Mouse (Mus musculus) liver, embryonic 11.5 days (tissue): ENCODE measurements around the gene Ankrd40. TPM values are rescaled to one million over a fixed set of nuclear protein-coding genes. Genes with fewer than 3 reads are reported as not detected.
A peak's percentile ranks its signal among the peaks of the same experiment; 100 is the strongest.

Source experiments
- ATAC-seq: fragments of 200-750 bp; cut with Nextera tagmentation; replicated peaks from 2 replicates; pipeline ENCODE4 v1.8.0; 2017; ENCODE audit warnings: moderate number of reproducible peaks, mild to moderate bottlenecking, moderate TSS enrichment, moderate library complexity; ENCODE audit not compliant: low FRiP score
- DNase-seq: peaks from one replicate; pipeline ENCODE4 v3.0.0-alpha.2; 2017; ENCODE audit warnings: low spot score
- H3K27ac ChIP-seq: fragments of 300-500 bp; sonication (generic); 2 replicates; pipeline ENCODE4 v1.5.1; 2014; ENCODE audit warnings: mild to moderate bottlenecking, low read depth, low read length, control low read depth
- H3K27me3 ChIP-seq: fragments of 300-500 bp; sonication (generic); replicated peaks from 2 replicates; pipeline ENCODE4 v1.6.1; 2014; ENCODE audit warnings: low read length, mixed read lengths; ENCODE audit not compliant: control insufficient read depth, insufficient read depth
- H3K36me3 ChIP-seq: fragments of 300-500 bp; sonication (generic); 2 replicates; pipeline ENCODE4 v1.6.1; 2014; ENCODE audit warnings: mild to moderate bottlenecking, low read length, moderate library complexity, mixed read lengths; ENCODE audit not compliant: control insufficient read depth, insufficient read depth
- H3K4me1 ChIP-seq: fragments of 300-500 bp; sonication (generic); replicated peaks from 2 replicates; pipeline ENCODE4 v1.6.1; 2014; ENCODE audit warnings: low read length, mixed read lengths; ENCODE audit not compliant: control insufficient read depth, insufficient read depth
- H3K4me2 ChIP-seq: fragments of 300-500 bp; sonication (generic); 2 replicates; pipeline ENCODE4 v1.6.1; 2014; ENCODE audit warnings: mild to moderate bottlenecking, control low read depth, moderate library complexity
- H3K4me3 ChIP-seq: fragments of 300-500 bp; sonication (generic); 2 replicates; pipeline ENCODE4 v1.5.1; 2014; ENCODE audit warnings: low read depth, low read length, control low read depth
- H3K9ac ChIP-seq: fragments of 300-500 bp; sonication (generic); 2 replicates; pipeline ENCODE4 v1.6.1; 2014; ENCODE audit warnings: low read depth, low read length, control low read depth
- H3K9me3 ChIP-seq: fragments of 300-500 bp; sonication (generic); 2 replicates; pipeline ENCODE4 v1.6.1; 2016; ENCODE audit warnings: low read length, inconsistent platforms, mixed read lengths; ENCODE audit not compliant: control insufficient read depth
- WGBS: fragments of 180-500 bp; shearing (Covaris S2); extraction: QIAGEN DNeasy Blood & Tissue Kit; methylation state at CpG from one replicate; pipeline ENCODE4 v1.1.7; 2014; 5-methylcytosine and 5-hydroxymethylcytosine counted together
- polyA plus RNA-seq: library from polyadenylated mRNA; unstranded; fragments of >200 nt; fragmentation: Nextera tagmentation; extraction: Ambion mirVana; gene quantifications from 2 replicates; pipeline ENCODE4 v1.2.1, GENCODE M21; 2014

The Ankrd40 gene
- polyA plus RNA-seq, 1 experiment from 2014 or later = 12.7 TPM

DNA sequence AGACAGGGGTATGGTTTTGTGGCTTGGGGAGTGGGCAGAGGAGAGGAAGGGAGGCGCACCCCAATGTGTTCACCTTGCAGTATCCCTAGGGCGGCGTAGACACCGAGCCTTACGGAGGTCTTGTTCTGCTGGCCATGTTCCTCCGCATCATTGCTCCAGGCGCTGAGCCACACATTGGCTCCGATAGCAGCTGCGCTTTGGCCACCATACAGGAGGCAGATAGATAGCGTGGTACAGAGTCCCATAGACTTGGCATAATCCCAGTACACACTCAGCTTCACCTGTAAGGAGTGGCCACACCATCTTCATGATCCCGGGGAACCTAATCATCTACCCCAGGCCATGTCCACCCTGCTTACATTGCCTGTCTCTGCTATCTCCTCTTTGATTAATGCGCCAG lies 31.4 kb downstream of the Ankrd40 start:
- no peak for ATAC-seq
- Histone ChIP-seq H3K4me1 (no peaks in the 10 kb centered on the region), H3K9ac (no peak overlapping the region), H3K9me3 (no peaks in the 10 kb centered on the region), H3K4me2 (no peak overlapping the region), H3K36me3 (no peaks in the 10 kb centered on the region), H3K4me3 (no peak overlapping the region), H3K27me3 (peaks cover 6% of the 10 kb centered on the region; the same call in 1 of the 2 replicates), H3K27ac (no peak overlapping the region)
- no peak for DNase-seq
- WGBS = 88% methylated on average over 12 of the region's 12 CpGs

DNA sequence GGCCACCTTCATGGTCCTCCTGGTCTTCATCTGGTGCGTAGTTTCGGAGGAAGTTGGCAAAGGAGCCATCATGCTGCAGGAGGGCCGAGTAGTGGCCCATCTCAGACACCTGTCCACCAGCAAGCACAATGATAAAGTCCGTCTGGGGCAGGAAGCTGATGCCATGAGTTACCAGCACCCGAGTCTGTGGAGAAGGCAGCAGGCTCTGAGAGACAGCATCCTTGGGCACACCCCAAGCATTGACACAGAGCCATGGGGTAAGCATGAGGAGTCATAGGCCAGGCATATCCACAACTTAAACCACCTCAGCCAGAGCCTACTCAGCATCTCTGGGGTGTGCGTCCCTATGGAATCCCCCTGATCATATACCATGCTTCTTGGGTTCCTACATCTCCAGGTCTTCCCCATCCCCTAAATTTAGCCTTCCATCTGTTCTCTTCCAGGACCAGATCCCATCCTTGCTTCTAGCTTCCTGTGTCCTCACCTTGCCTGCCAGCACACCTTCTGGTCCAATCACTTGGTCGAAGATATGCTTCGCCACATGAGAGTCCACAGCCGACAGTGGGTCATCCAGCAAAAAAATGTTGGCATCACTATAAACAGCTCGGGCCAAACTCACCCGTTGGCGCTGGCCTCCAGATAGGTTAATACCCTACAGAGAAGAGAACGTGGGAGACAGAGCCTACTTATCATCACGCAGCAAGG lies 33.5 kb downstream of the Ankrd40 start:
- Histone ChIP-seq H3K9me3 (no peaks in the 10 kb centered on the region), H3K27ac (no peak overlapping the region), H3K4me1 (no peaks in the 10 kb centered on the region), H3K9ac (no peak overlapping the region), H3K36me3 (no peaks in the 10 kb centered on the region), H3K4me3 (no peak overlapping the region), H3K27me3 (0 out of 2 replicates have a peak, but pooled peaks cover 2% of the 10 kb centered on the region), H3K4me2 (no peak overlapping the region)
- WGBS = 87% methylated on average over 14 of the region's 14 CpGs
- DNase-seq (no peak), ATAC-seq (no peak)

DNA sequence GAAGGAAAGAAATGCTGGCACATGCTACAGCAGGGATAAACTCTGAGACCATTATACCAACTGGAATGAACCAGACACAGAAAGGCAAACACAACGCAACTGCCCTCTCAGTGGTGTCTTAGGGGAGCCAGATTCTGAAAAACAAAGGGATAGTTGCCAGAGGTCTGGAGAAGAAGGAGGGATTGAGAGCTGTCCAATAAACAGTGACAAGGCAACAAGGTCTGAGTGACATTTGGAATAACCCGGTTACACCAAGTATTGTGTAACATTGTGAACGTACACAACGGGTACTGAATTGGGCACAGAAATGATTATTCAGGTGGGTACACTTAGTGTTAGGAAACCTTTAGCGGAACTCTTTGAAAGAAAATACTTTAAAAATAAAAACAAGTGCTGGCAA lies 34.3 kb downstream of the Ankrd40 start:
- H3K36me3 ChIP-seq = no peaks in the 10 kb centered on the region
- DNase-seq = no peak
- ATAC-seq = no peak
- no peaks in the 10 kb centered on the region for H3K9me3 ChIP-seq
- H3K4me3 ChIP-seq = no peak overlapping the region
- no peaks in the 10 kb centered on the region for H3K4me1 ChIP-seq
- no peak overlapping the region for H3K4me2 ChIP-seq
- no peak overlapping the region for H3K9ac ChIP-seq
- 81% methylated on average over 5 of the region's 5 CpGs for WGBS
- no peak overlapping the region for H3K27ac ChIP-seq
- H3K27me3 ChIP-seq = 0 out of 2 replicates have a peak, but pooled peaks cover 2% of the 10 kb centered on the region

DNA sequence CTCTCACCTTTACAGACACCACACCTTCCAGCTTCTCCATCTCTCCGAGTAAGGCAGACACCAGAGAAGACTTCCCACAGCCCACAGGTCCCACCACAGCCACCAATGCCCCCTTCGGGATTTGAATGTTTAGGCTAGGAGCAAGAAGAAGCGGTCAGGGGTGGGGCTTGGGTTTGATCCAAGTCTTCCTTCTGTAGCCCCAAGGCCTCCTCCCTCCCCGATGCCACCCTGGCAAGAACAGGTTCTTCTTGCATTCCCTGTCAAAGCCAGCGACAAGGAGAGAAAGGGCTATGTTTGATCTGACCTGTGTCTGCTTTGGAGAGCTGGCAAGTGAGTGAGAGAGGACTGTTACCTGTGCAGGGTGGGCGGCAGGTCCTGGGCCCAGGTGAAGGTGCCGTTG lies 35.9 kb downstream of the Ankrd40 start:
- H3K9ac ChIP-seq = no peak overlapping the region
- ATAC-seq (no peak), DNase-seq (no peak)
- no peak overlapping the region for H3K27ac ChIP-seq
- no peak overlapping the region for H3K4me3 ChIP-seq
- H3K36me3 ChIP-seq = no peaks in the 10 kb centered on the region
- 75% methylated on average over 7 of the region's 7 CpGs for WGBS
- 0 out of 2 replicates have a peak, but pooled peaks cover 4% of the 10 kb centered on the region for H3K27me3 ChIP-seq
- H3K4me1 ChIP-seq = no peaks in the 10 kb centered on the region
- no peak overlapping the region for H3K4me2 ChIP-seq
- no peaks in the 10 kb centered on the region for H3K9me3 ChIP-seq

- Histone ChIP-seq H3K4me3 (no peak overlapping the region), H3K9me3 (no peaks in the 10 kb centered on the region)
- WGBS = 69% methylated on average over 3 of the region's 3 CpGs
These were observed 37.5 kb downstream of the Ankrd40 start for GRCm38 (mm10) chr11:94365340-94365739.

DNA sequence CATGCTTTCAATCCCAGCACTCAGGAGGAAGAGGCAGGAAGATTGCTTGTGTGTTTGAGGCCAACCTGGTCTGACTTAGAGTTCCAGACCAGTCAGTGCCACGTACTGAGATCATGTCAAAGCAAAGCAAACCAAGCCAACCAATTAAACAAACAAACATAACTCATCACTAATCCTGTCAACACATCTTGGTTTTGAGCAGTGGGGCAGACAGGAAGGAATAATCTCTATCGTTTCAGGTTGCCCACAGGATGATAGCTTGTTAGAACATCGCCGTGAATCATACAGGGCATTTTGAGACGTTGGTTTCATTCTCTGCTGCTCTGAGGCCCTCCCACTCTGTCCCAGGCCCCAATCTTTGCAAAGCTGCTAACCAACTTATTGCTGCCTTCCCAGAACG lies 42.2 kb downstream of the Ankrd40 start:
- WGBS = 57% methylated on average over 6 of the region's 6 CpGs
- H3K4me3 ChIP-seq = no peak overlapping the region
- no peak overlapping the region for H3K27ac ChIP-seq
- H3K9ac ChIP-seq = no peak overlapping the region
- no peaks in the 10 kb centered on the region for H3K9me3 ChIP-seq
- ATAC-seq = no peak
- DNase-seq = no peak
- no peak overlapping the region for H3K4me2 ChIP-seq
- H3K4me1 ChIP-seq = peaks cover 9% of the 10 kb centered on the region
- peaks cover 11% of the 10 kb centered on the region for H3K27me3 ChIP-seq
- H3K36me3 ChIP-seq = no peaks in the 10 kb centered on the region

More at GRCm38 (mm10) chr11:94365340-94365739, 37.5 kb downstream of the Ankrd40 start:
- no peak overlapping the region for H3K9ac ChIP-seq
- no peaks in the 10 kb centered on the region for H3K36me3 ChIP-seq
- DNase-seq (no peak), ATAC-seq (no peak; the same call in 1 of the 2 replicates)
- H3K27ac ChIP-seq = no peak overlapping the region
- H3K4me1 ChIP-seq = peaks cover 1% of the 10 kb centered on the region
- 0 out of 2 replicates have a peak, but pooled peaks cover 2% of the 10 kb centered on the region for H3K27me3 ChIP-seq
- H3K4me2 ChIP-seq = no peak overlapping the region

DNA sequence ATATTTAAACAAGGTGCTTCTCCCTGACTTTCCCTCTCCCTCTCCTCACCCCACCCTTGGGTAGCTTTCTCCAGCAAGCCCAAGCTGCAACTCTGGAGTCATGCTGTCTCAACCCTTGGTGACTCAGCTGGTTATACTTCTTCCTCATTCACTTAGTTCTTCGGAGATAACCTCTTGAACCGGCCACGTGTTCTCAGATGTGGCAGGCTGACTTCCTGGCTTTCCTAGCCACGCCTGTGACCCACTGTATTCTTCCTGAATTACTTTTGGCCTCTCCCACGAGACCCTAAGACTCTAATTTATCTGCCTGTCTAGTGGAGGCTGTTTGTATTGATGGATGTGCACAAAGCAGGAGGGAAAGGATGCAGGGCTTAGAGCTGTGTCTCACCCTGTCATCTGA lies 43.0 kb downstream of the Ankrd40 start:
- no peak overlapping the region for H3K27ac ChIP-seq
- H3K36me3 ChIP-seq = no peaks in the 10 kb centered on the region
- DNase-seq = no peak
- no peak overlapping the region for H3K4me2 ChIP-seq
- peaks cover 11% of the 10 kb centered on the region for H3K27me3 ChIP-seq
- 7% methylated on average over 5 of the region's 5 CpGs for WGBS
- H3K4me1 ChIP-seq = peaks cover 9% of the 10 kb centered on the region
- no peak overlapping the region for H3K9ac ChIP-seq
- peak; percentile 65 for ATAC-seq
- H3K9me3 ChIP-seq = no peaks in the 10 kb centered on the region
- H3K4me3 ChIP-seq = no peak overlapping the region

DNA sequence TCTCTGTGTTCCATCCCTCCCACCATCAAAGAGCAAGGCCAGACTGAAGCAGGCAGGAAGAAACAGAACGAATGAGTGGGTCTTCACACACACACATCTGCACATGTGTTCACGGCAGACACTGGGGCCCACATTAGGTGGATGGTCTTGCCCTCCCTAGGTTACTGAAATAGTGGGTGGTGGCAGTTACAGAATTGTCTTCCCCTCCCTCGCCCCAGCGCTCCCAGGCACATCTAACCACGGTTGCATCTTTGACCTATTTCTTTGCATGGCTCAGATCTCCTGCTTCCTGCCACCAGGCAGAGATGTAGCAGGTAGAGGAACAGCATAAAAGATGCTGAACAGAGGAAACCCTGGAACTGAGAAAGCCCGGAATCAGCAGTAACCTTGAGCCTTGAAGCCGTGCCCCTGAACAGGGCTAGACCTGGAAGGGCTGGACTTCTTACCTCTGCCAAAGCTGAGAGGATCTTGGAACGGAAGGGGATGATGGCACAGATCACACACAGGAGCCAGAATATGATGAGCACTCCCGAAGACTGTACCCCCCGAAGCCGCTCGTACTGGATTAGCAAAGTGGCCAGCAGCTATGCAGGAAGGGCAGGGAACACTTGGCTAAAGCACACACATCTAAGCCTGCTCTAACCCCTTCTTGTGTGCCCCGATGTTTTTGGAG lies 46.6 kb downstream of the Ankrd40 start:
- Histone ChIP-seq H3K4me3 (no peak overlapping the region), H3K4me1 (peaks cover 9% of the 10 kb centered on the region), H3K27me3 (peaks cover 9% of the 10 kb centered on the region), H3K4me2 (no peak overlapping the region), H3K9me3 (no peaks in the 10 kb centered on the region), H3K9ac (no peak overlapping the region), H3K36me3 (no peaks in the 10 kb centered on the region), H3K27ac (no peak overlapping the region)
- no peak for DNase-seq
- WGBS = 84% methylated on average over 13 of the region's 13 CpGs
- no peak for ATAC-seq

- Histone ChIP-seq H3K27ac (no peak overlapping the region), H3K9me3 (no peaks in the 10 kb centered on the region), H3K27me3 (no peaks in the 10 kb centered on the region; the same call in 1 of the 2 replicates), H3K36me3 (no peaks in the 10 kb centered on the region), H3K4me2 (no peak overlapping the region), H3K9ac (no peak overlapping the region), H3K4me3 (no peak overlapping the region), H3K4me1 (no peaks in the 10 kb centered on the region)
- DNase-seq = no peak
- ATAC-seq = no peak
- whole genome bisulfite sequencing = 49% methylated on average over 2 of the region's 2 CpGs
These were observed 51.3 kb downstream of the Ankrd40 start for GRCm38 (mm10) chr11:94379061-94379460.
